Mouse (Mus musculus): ENCODE measurements at regions not wholly inside any gene's neighbourhood (a gene's known extent, or its start where the extent isn't known, plus 50 kb on each side); places are given as distances from the start of the nearest gene placed in this dataset.

GRCm38 (mm10) chr10:23612030-23612429 lies 175.0 kb downstream of the Rps12 start:
- TF ChIP-seq CTCF (conservative IDR thresholded peaks at IDR 0.05; ENCODE audit: insufficient read depth, insufficient read length, low read depth, low read length) = no peak
- TF ChIP-seq POLR2A (IDR thresholded peaks at IDR 0.05; ENCODE audit: low read depth, low read length) = no peak
